Comparison of ENCODE assay signal across 46 mouse cellular contexts in genomic region chr13:8972972-8973371, GRCm38 (mm10). TPM values are rescaled to one million over a fixed set of nuclear protein-coding genes. Genes with fewer than 3 reads are reported as not detected.
"Had no signal": no experiment of that assay in that cellular context is flagged by ENCODE, and none has a peak within 500 bp of the region (broad histone marks: within the 10 kb centered on the region; RNA-seq: fewer than 3 reads in every experiment).

No protein-coding gene starts in this region.

- DNase-seq: left cerebral cortex, postnatal 4 days; liver; liver, embryonic 13.5 days; liver, postnatal 0 days; lung, adult 18-20 months; lung, adult 2 months; lung, embryonic 14.5 days; lung, postnatal 10 days; lung, postnatal 14 days; lung, postnatal 36 days; lung, postnatal 4 days; midbrain, embryonic 14.5 days had no signal

- H3K27me3 ChIP-seq: limb, embryonic 12.5 days; limb, embryonic 13.5 days; limb, embryonic 15.5 days; liver, embryonic 12.5 days; liver, embryonic 13.5 days; liver, embryonic 15.5 days; lung, embryonic 15.5 days; megakaryocyte, embryonic 14.5 days; midbrain, embryonic 12.5 days; midbrain, embryonic 13.5 days; midbrain, embryonic 15.5 days; neural tube, embryonic 12.5 days; neural tube, embryonic 13.5 days had no signal

- H3K4me2 ChIP-seq: limb, embryonic 12.5 days; limb, embryonic 13.5 days; limb, embryonic 15.5 days; liver, embryonic 11.5 days; liver, embryonic 12.5 days; liver, embryonic 13.5 days; liver, embryonic 15.5 days; lung, embryonic 14.5 days; lung, embryonic 15.5 days; midbrain, embryonic 11.5 days; midbrain, embryonic 12.5 days; midbrain, embryonic 13.5 days; midbrain, embryonic 15.5 days; neural tube, embryonic 12.5 days; neural tube, embryonic 13.5 days had no signal

- H3K4me1 ChIP-seq: limb, embryonic 12.5 days; limb, embryonic 13.5 days; limb, embryonic 15.5 days; liver, embryonic 12.5 days; liver, embryonic 13.5 days; liver, embryonic 15.5 days; lung, embryonic 15.5 days; midbrain, embryonic 10.5 days; midbrain, embryonic 12.5 days; midbrain, embryonic 13.5 days; midbrain, embryonic 15.5 days; neural tube, embryonic 12.5 days; neural tube, embryonic 13.5 days had no signal

- H3K9me3 ChIP-seq: limb, embryonic 12.5 days; limb, embryonic 13.5 days; limb, embryonic 15.5 days; liver, embryonic 12.5 days; liver, embryonic 13.5 days; liver, embryonic 15.5 days; lung, embryonic 15.5 days; megakaryocyte, embryonic 14.5 days; midbrain, embryonic 10.5 days; midbrain, embryonic 12.5 days; midbrain, embryonic 13.5 days; midbrain, embryonic 15.5 days; neural tube, embryonic 12.5 days; neural tube, embryonic 13.5 days had no signal

- H3K9ac ChIP-seq: limb, embryonic 12.5 days; limb, embryonic 13.5 days; limb, embryonic 15.5 days; liver, embryonic 12.5 days; liver, embryonic 13.5 days; liver, embryonic 14.5 days; liver, embryonic 15.5 days; liver, postnatal 0 days; lung, embryonic 14.5 days; lung, embryonic 15.5 days; midbrain, embryonic 12.5 days; midbrain, embryonic 13.5 days; midbrain, embryonic 15.5 days; neural tube, embryonic 12.5 days; neural tube, embryonic 13.5 days had no signal

- H3K4me3 ChIP-seq: limb, embryonic 12.5 days; limb, embryonic 13.5 days; limb, embryonic 15.5 days; liver, embryonic 12.5 days; liver, embryonic 13.5 days; liver, embryonic 15.5 days; lung, embryonic 15.5 days; megakaryocyte, embryonic 14.5 days; midbrain, embryonic 10.5 days; midbrain, embryonic 12.5 days; midbrain, embryonic 13.5 days; midbrain, embryonic 15.5 days; myocyte; neural tube, embryonic 12.5 days; neural tube, embryonic 13.5 days had no signal

- H3K27ac ChIP-seq: limb, embryonic 12.5 days; limb, embryonic 13.5 days; limb, embryonic 15.5 days; liver, embryonic 12.5 days; liver, embryonic 13.5 days; liver, embryonic 14.5 days; liver, embryonic 15.5 days; lung, embryonic 15.5 days; macrophage; midbrain, embryonic 10.5 days; midbrain, embryonic 12.5 days; midbrain, embryonic 13.5 days; midbrain, embryonic 15.5 days; neural tube, embryonic 12.5 days; neural tube, embryonic 13.5 days had no signal

- ATAC-seq: liver, embryonic 12.5 days; liver, postnatal 0 days; lung, postnatal 0 days; midbrain, embryonic 13.5 days; midbrain, embryonic 15.5 days; midbrain, embryonic 16.5 days had no signal

RNA-seq across cellular contexts. Expression of gene Idi2, which starts 20.3 kb away (rescaled TPM):
- total RNA-seq: left cerebral cortex, postnatal 14 days; left cerebral cortex, postnatal 36 days; left cerebral cortex, postnatal 4 days; liver, adult 2 months; megakaryocyte progenitor cell, adult 5-6 weeks; megakaryocyte, adult 5-6 weeks; midbrain, postnatal 0 days; monocyte, adult 5-6 weeks had no signal
- polyA plus RNA-seq: limb, embryonic 12.5 days; limb, embryonic 13.5 days; liver, adult 2 months; liver, embryonic 12.5 days; liver, embryonic 13.5 days; liver, embryonic 14.5 days; liver, embryonic 15.5 days; liver, embryonic 16.5 days; liver, postnatal 0 days; lung, adult 2 months; lung, embryonic 14.5 days; lung, postnatal 0 days; macrophage; midbrain, embryonic 11.5 days; midbrain, embryonic 12.5 days; midbrain, embryonic 13.5 days; midbrain, embryonic 15.5 days; midbrain, embryonic 16.5 days; midbrain, postnatal 0 days; neural tube, embryonic 11.5 days; neural tube, embryonic 13.5 days had no signal

RNA-seq across cellular contexts. Expression of gene Gm9745, which starts 24.9 kb away (rescaled TPM):
- total RNA-seq: left cerebral cortex, postnatal 10 days; left cerebral cortex, postnatal 14 days; left cerebral cortex, postnatal 25 days; left cerebral cortex, postnatal 4 days; liver, adult 2 months; megakaryocyte progenitor cell, adult 5-6 weeks; megakaryocyte, adult 5-6 weeks; megakaryocyte-erythroid progenitor cell, adult 5-6 weeks; midbrain, postnatal 0 days; monocyte, adult 5-6 weeks had no signal
- polyA plus RNA-seq: limb, embryonic 11.5 days; limb, embryonic 12.5 days; limb, embryonic 13.5 days; limb, embryonic 15.5 days; liver, adult 2 months; liver, embryonic 11.5 days; liver, embryonic 12.5 days; liver, embryonic 13.5 days; liver, embryonic 14.5 days; liver, embryonic 15.5 days; liver, embryonic 16.5 days; liver, postnatal 0 days; lung, adult 2 months; lung, embryonic 14.5 days; lung, embryonic 15.5 days; lung, embryonic 16.5 days; lung, postnatal 0 days; macrophage; midbrain, embryonic 10.5 days; midbrain, embryonic 11.5 days; midbrain, embryonic 12.5 days; midbrain, embryonic 13.5 days; midbrain, embryonic 14.5 days; midbrain, embryonic 15.5 days; midbrain, embryonic 16.5 days; midbrain, postnatal 0 days; neural tube, embryonic 11.5 days; neural tube, embryonic 12.5 days; neural tube, embryonic 13.5 days had no signal
